Mouse (Mus musculus) liver, adult 2 months (tissue): ENCODE results near the gene Lbhd2. TPM values are rescaled to one million over a fixed set of nuclear protein-coding genes. Genes with fewer than 3 reads are reported as not detected.

Experiments
- DNase-seq: peaks from one replicate; pipeline ENCODE4 v3.0.0-alpha.2; 2011; ENCODE audit warnings: low read depth, low spot score; ENCODE audit errors: extremely low read depth
- H3K27ac ChIP-seq: fragments of 200-500 bp; replicated peaks from 2 replicates; pipeline ENCODE4 v1.5.1; 2012; ENCODE audit warnings: low read depth, mild to moderate bottlenecking, control low read depth, inconsistent platforms, low read length; ENCODE audit not compliant: insufficient read depth
- H3K27me3 ChIP-seq: fragments of 200-500 bp; 2 replicates; pipeline ENCODE4 v1.6.1; 2012; ENCODE audit warnings: mild to moderate bottlenecking, moderate library complexity, low read length, inconsistent platforms; ENCODE audit not compliant: control insufficient read depth, insufficient read depth
- H3K36me3 ChIP-seq: fragments of 200-500 bp; 2 replicates; pipeline ENCODE4 v1.6.1; 2012; ENCODE audit warnings: low read length, inconsistent platforms; ENCODE audit not compliant: control insufficient read depth, insufficient read depth
- H3K4me1 ChIP-seq: fragments of 200-500 bp; 2 replicates; pipeline ENCODE4 v1.6.1; 2011; ENCODE audit warnings: low read length; ENCODE audit not compliant: control insufficient read depth, insufficient read depth
- H3K4me3 ChIP-seq: fragments of 200-500 bp; 2 replicates; pipeline ENCODE4 v1.5.1; 2011; ENCODE audit warnings: low read depth, mild to moderate bottlenecking, control low read depth, low read length, moderate library complexity; ENCODE audit not compliant: insufficient read depth
- H3K79me2 ChIP-seq: fragments of 200-500 bp; 2 replicates; pipeline ENCODE4 v1.6.1; 2012; ENCODE audit warnings: inconsistent platforms, mild to moderate bottlenecking, low read length, moderate library complexity; ENCODE audit not compliant: control insufficient read depth, insufficient read depth
- H3K9ac ChIP-seq: fragments of 200-500 bp; 2 replicates; pipeline ENCODE4 v1.6.1; 2012; ENCODE audit warnings: low read depth, mild to moderate bottlenecking, control low read depth, inconsistent platforms, low read length
- CTCF ChIP-seq: fragments of 200-500 bp; IDR thresholded peaks from 2 replicates; pipeline ENCODE4 v1.5.1; 2011; ENCODE audit warnings: low read depth, low read length, control low read depth
- POLR2A ChIP-seq: fragments of 200-500 bp; IDR thresholded peaks from 2 replicates; pipeline ENCODE4 v1.6.1; 2011; ENCODE audit warnings: low read length, control low read depth; ENCODE audit not compliant: insufficient read depth; ENCODE audit errors: extremely low read depth
- WGBS: fragments of 180-500 bp; shearing (Covaris S2); methylation state at CpG from one replicate; pipeline ENCODE4 v1.1.7; 2018; 5-methylcytosine and 5-hydroxymethylcytosine counted together
- polyA plus RNA-seq: library from polyadenylated mRNA; depleted of rRNA; stranded (reverse); fragments of >200 nt; gene quantifications from 2 replicates; pipeline ENCODE4 v1.2.3, GENCODE M21; 2012
- total RNA-seq: library from RNA; depleted of rRNA; stranded (reverse); fragments of >200 nt; gene quantifications from 2 replicates; pipeline ENCODE4 v1.2.3, GENCODE M21; 2014

Gene Lbhd2
- total and polyA plus RNA-seq, 2 experiments: not detected

DNA sequence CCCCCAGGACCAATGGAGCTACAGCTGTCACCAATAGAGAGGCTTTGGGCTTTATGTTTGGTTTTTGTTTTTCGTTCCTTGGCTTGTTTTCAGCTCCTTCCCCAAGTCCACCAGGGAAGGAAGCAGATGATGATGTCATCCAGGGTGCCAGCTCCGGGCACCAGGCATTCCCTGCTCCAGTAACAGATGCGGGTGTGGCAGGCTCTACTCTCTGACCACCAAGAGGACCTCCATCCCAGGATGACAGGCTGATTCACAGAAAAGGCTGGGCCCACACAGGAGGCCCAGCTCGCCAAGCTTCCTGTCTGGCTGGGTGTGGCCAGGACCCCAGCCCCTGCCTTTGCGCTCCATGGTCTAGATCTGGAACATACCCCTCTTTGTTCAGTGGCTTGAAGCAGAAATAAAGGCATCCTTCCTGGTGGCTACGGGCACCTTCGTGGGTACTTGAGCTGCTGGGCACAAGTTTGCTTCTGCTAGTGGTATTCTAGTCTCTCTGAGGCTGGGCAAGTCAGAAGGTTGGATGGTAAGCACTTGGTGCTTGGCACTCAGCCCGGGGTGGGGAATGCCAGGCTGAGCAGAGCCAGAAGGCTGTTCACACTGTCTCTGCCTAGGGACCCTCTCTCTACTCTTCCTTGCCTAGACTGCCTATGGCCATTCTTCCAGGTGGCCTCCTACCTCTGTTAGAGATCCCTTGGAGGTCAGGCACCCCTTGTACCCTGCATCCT is 5.2 kb downstream of the Lbhd2 start:
- DNase-seq: no peak
- no peak for TF ChIP-seq POLR2A
- TF ChIP-seq CTCF: no peak
- Histone ChIP-seq H3K9ac (no peak overlapping the region), H3K36me3 (no peaks in the 10 kb centered on the region), H3K27ac (no peak overlapping the region), H3K27me3 (peaks cover 3% of the 10 kb centered on the region), H3K4me3 (no peak overlapping the region), H3K79me2 (no peaks in the 10 kb centered on the region), H3K4me1 (peaks cover under 1% of the 10 kb centered on the region; the same call in 1 of the 2 replicates)
- 92% methylated on average over 8 of the region's 8 CpGs for WGBS

DNA sequence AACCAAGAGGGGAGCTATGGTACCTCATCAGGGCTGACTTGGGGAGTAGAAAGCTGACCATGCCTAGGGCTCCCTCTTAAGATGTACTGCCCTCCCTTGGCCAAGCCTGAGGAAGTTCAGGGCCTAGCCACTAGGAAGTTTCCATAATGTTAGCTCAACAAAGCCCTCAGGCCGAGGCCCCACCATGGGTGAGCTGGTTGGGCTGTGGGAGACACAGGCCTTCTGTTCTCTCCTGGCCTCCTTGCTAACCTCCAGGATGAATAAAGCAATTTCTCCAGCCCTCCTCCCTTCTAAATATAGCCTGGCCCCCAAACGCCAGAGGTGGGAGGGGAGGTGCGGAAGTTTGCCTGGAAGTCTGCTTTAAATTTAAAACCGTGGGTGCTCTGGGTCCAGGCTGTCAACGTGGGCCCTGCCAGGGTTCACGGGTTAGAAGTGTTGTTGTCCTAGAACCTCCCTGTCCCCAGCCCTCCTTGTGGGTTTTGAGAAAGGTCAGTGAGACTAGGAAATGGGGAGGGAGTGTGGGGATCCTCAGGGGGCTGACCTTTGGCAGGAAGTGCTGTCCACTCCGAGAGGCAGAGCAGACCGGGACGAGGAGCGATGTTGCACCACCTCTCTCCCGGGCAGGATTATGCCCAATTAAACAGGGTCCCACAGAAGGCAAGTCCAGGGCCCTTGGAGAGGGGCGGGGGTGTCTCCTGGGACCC is 6.1 kb downstream of the Lbhd2 start:
- no peak overlapping the region for H3K4me3 ChIP-seq
- no peak for DNase-seq
- no peak overlapping the region for H3K9ac ChIP-seq
- H3K79me2 ChIP-seq: no peaks in the 10 kb centered on the region
- H3K27ac ChIP-seq: no peak overlapping the region
- H3K36me3 ChIP-seq: no peaks in the 10 kb centered on the region
- 64% methylated on average over 12 of the region's 12 CpGs for WGBS
- TF ChIP-seq POLR2A: no peak
- no peak for TF ChIP-seq CTCF
- peaks cover 3% of the 10 kb centered on the region; the same call in 1 of the 2 replicates for H3K4me1 ChIP-seq
- no peaks in the 10 kb centered on the region for H3K27me3 ChIP-seq

DNA sequence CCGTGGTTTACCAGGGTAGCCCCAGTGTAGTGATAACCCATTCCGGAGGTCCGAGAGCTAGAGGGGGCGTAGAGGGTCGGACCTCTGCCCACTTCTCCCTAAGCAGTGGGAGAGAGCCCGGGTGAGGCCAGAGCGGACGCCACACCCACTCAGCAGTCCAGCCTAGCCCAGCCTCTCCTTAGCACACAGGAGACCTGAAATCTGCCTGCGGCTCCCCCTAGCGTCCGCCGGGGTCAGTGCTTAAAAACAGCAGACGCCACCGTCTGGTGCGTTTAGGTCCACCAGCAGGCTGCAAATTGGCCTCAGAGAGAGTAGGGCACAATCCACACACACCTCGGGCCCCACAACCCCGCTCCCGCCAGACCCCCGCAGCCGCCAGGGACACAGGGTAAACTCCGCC is 6.7 kb downstream of the Lbhd2 start:
- H3K4me1 ChIP-seq: peaks cover 3% of the 10 kb centered on the region; the same call in 1 of the 2 replicates
- WGBS: 2% methylated on average over 21 of the region's 21 CpGs
- no peak overlapping the region for H3K9ac ChIP-seq
- no peaks in the 10 kb centered on the region for H3K79me2 ChIP-seq
- H3K4me3 ChIP-seq: no peak overlapping the region
- H3K27ac ChIP-seq: no peak overlapping the region
- no peaks in the 10 kb centered on the region for H3K36me3 ChIP-seq
- peak; percentile 68 for DNase-seq
- no peak for TF ChIP-seq POLR2A
- TF ChIP-seq CTCF: peak; percentile 99
- H3K27me3 ChIP-seq: no peaks in the 10 kb centered on the region

DNA sequence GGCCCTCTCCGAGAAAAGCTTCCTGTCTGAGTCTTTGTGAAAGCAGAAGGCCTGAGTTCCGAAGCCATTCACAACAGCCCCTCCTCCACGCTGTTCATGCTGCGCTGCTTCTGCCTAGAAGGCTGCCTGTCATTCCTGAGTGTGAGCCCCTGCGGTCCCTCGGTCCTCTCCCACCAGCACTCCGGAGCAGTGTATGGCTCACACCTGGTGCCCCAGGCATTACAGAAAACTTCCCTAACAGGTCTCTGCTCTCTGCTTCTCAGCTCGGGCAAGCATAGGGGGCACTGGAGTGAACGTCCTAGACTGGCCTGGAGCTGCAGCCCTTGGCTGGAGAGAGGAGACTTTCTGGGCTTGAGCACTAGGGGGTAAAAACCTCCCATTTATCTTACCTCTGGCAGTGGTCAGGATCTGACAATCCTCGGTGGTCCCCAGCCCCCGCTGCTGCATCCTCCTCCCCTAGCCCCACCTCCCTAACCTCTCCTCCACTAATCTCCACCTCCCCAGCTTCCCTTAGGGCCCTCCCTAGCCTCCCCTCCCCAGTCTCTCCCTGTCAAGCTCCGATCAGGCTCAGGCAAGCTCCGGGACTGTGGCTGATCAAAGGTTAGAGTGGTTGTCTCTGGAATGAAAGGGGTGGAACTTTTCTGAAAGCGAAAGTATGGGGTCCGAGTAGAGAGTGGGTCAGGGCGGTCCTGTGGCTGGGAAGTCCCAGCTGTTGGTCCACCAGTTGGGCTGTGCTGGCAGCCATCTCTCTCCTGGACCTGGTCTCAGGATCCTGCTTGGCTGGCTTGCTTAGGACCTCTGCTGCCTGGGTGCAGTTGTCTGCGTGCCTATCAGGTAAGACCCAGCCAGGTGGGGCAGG is 10.5 kb downstream of the Lbhd2 start, which contains the start of gene Exoc3l4:
Gene Exoc3l4, plus strand, starts transcription at position 97 of the 859 bp plus-strand sequence.
- H3K27ac ChIP-seq: no peak within 1 kb of the TSS
- WGBS: 6% methylated on average over 17 of the region's 17 CpGs

DNA sequence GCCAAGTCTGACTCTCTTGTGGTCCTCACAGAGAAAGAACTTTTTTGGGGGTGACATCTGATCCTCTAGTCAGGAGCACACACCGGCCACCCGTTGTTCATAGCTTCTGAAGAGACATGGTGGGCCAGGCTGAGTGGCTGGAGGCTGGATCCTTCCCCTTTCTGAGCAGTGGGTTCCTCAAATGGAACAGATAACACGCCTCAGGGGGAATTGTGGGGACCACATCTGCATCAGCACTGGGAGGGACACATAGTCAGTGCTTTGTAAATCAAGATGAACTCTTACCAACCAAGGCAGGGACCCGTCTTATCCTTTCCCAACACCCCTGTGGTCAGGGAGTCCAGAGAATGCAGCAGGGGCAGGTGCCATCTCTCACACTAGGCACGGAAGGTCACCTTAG is 13.3 kb downstream of the Lbhd2 start:
- Histone ChIP-seq H3K27me3 (no peaks in the 10 kb centered on the region), H3K9ac (no peak overlapping the region), H3K4me3 (no peak overlapping the region), H3K27ac (no peak overlapping the region), H3K79me2 (no peaks in the 10 kb centered on the region), H3K4me1 (peaks cover 3% of the 10 kb centered on the region; the same call in 1 of the 2 replicates), H3K36me3 (no peaks in the 10 kb centered on the region)
- WGBS: 84% methylated on average over 5 of the region's 5 CpGs
- no peak for DNase-seq
- TF ChIP-seq POLR2A (no peak), CTCF (no peak)

More for the DNA sequence above, 10.5 kb downstream of the Lbhd2 start, which contains the start of gene Exoc3l4:
- H3K4me1 ChIP-seq: peaks cover 3% of the 10 kb centered on the region; the same call in 1 of the 2 replicates
- DNase-seq: peak; percentile 33
- no peaks in the 10 kb centered on the region for H3K27me3 ChIP-seq
- TF ChIP-seq CTCF: 0 out of 2 replicates have a peak, but pooled peaks have one; percentile 5
- no peak for TF ChIP-seq POLR2A
- no peaks in the 10 kb centered on the region for H3K79me2 ChIP-seq
- no peaks in the 10 kb centered on the region for H3K36me3 ChIP-seq
- H3K9ac ChIP-seq: peak within 1 kb of the TSS; percentile 23
- H3K4me3 ChIP-seq: peak within 1 kb of the TSS; percentile 40
